Mouse (Mus musculus) kidney, adult 2 months (tissue): ENCODE data around the gene Cpm.

Source experiments
- CTCF ChIP-seq: fragments of 200-500 bp; conservative IDR thresholded peaks from 2 replicates; pipeline ENCODE4 v1.5.1; 2011; ENCODE audit warnings: low read depth, mild to moderate bottlenecking, control low read depth, low read length, moderate library complexity, mixed read lengths; ENCODE audit not compliant: insufficient read depth, insufficient read length
- POLR2A ChIP-seq: fragments of 200-500 bp; IDR thresholded peaks from one replicate; pipeline ENCODE4 v1.6.1; 2011; ENCODE audit warnings: low read depth, low read length, control low read depth

- TF ChIP-seq CTCF (0 out of 2 replicates have a peak, but pooled peaks have one; percentile 2), POLR2A (no peak)
These were observed 734 bp upstream of the Cpm start for GRCm38 (mm10) chr10:117628363-117629168.
